ENCODE assay signal across 26 mouse cellular contexts in the genomic region with DNA sequence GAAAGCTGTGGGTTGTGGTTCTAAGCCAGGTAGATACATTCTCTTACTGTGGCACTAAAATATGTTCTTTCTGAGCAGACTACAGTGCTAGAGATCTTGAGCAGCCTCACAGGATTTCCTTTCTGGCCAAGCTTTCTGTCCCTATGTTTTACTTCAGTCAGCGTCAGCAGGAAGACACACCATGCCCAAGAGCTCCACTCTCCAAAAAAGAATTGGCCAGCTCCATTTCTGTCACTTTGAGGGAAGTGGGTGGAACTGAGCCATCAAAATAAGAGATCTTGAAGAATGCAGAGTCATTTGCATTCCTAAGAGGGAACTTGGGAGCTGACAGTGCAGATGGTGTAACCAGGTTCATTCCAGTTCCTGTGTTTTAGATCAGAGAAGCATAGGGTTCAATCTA. TPM values are rescaled to one million over a fixed set of nuclear protein-coding genes. Genes with fewer than 3 reads are reported as not detected.
DNase-seq lines count a peak whose midpoint lies in the region; ATAC-seq and TF ChIP-seq lines count a peak whose summit lies in the region.
"Had no signal": no experiment of that assay in that cellular context is flagged by ENCODE, and none has a peak within 500 bp of the region (broad histone marks: within the 10 kb centered on the region; RNA-seq: fewer than 3 reads in every experiment).

No protein-coding gene starts in this region.

- peak overlapping the region; percentile 42; the same call in 1 of the 2 replicates for H3K27ac ChIP-seq in left cerebral cortex, adult 2 months
- H3K27ac ChIP-seq: embryonic facial prominence, embryonic 10.5 days; forebrain, embryonic 10.5 days; heart, embryonic 15.5 days; hindbrain, embryonic 13.5 days; kidney, postnatal 0 days; limb, embryonic 13.5 days; liver, embryonic 14.5 days; midbrain, embryonic 15.5 days; neural tube, embryonic 12.5 days; stomach, postnatal 0 days had no signal

- peaks cover 4% of the 10 kb centered on the region; the same call in 1 of the 2 replicates for H3K9me3 ChIP-seq in megakaryocyte, embryonic 14.5 days
- H3K9me3 ChIP-seq: embryonic facial prominence, embryonic 10.5 days; forebrain, embryonic 10.5 days; heart, embryonic 15.5 days; hindbrain, embryonic 13.5 days; limb, embryonic 13.5 days; midbrain, embryonic 15.5 days; neural tube, embryonic 12.5 days had no signal

- TF ChIP-seq CTCF in left cerebral cortex, adult 2 months (IDR thresholded peaks at IDR 0.05) = no peak

- H3K27me3 ChIP-seq in megakaryocyte, embryonic 14.5 days (replicated peaks) = no peaks in the 10 kb centered on the region
- H3K27me3 ChIP-seq: heart, embryonic 15.5 days; hindbrain, embryonic 13.5 days; limb, embryonic 13.5 days; midbrain, embryonic 15.5 days; neural tube, embryonic 12.5 days had no signal

- intact Hi-C loops in left cerebral cortex, adult 2 months (cut with DNase I) = no loop called here

- peaks cover 28% of the 10 kb centered on the region for H3K4me1 ChIP-seq in megakaryocyte, embryonic 14.5 days
- H3K4me1 ChIP-seq: embryonic facial prominence, embryonic 10.5 days; forebrain, embryonic 10.5 days; heart, embryonic 15.5 days; hindbrain, embryonic 13.5 days; limb, embryonic 13.5 days; midbrain, embryonic 15.5 days; neural tube, embryonic 12.5 days had no signal

- peaks cover 65% of the 10 kb centered on the region for H3K36me3 ChIP-seq in megakaryocyte, embryonic 14.5 days (replicated peaks; ENCODE audit: low read length)
- H3K36me3 ChIP-seq: embryonic facial prominence, embryonic 10.5 days; forebrain, embryonic 10.5 days; heart, embryonic 15.5 days; hindbrain, embryonic 13.5 days; limb, embryonic 13.5 days; midbrain, embryonic 15.5 days; neural tube, embryonic 12.5 days had no signal

- peak; percentile 30 to 65 for DNase-seq in frontal cortex, adult 2 months (ENCODE audit: extremely low spot score in 1 of 2, low spot score in 1 of 2)
- DNase-seq in left cerebral cortex, adult 2 months (ENCODE audit: extremely low spot score in 1 of 2, low spot score in 2 of 2) = peak in 1 of 2 experiments; percentile 7
- DNase-seq in right cerebral cortex, postnatal 25 days = peak; percentile 6
- DNase-seq in cerebellum, adult 11-12 months = no peak
- no peak for DNase-seq in gastrocnemius, adult 8-10 months (ENCODE audit: low spot score in 2 of 2)
- DNase-seq: adrenal gland, postnatal 14 days; cerebellum, adult 9-11 months; gastrocnemius, postnatal 25 days; heart, postnatal 36 days; kidney, adult 11 months; layer of hippocampus, postnatal 36 days; lung, embryonic 14.5 days; lung, postnatal 36 days had no signal

- no peak for ATAC-seq in megakaryocyte, adult 5-6 weeks (ENCODE audit: poor library complexity, severe bottlenecking)
- ATAC-seq: midbrain, embryonic 15.5 days had no signal

- peak overlapping the region; percentile 60 for H3K4me3 ChIP-seq in megakaryocyte, embryonic 14.5 days (replicated peaks)
- no peak overlapping the region for H3K4me3 ChIP-seq in left cerebral cortex, adult 2 months
- H3K4me3 ChIP-seq: embryonic facial prominence, embryonic 10.5 days; forebrain, embryonic 10.5 days; heart, embryonic 15.5 days; hindbrain, embryonic 13.5 days; limb, embryonic 13.5 days; midbrain, embryonic 15.5 days; neural tube, embryonic 12.5 days had no signal

RNA-seq across cellular contexts. Expression of a gene that starts 8.5 kb away (rescaled TPM):
- 0.36 TPM in 1 of 2 replicates, not detected in the other for polyA plus RNA-seq in megakaryocyte, embryonic 14.5 days (2012; ENCODE audit: insufficient read depth, low replicate concordance)
- 13.9 and 15.9 TPM in 2 replicates for total RNA-seq in megakaryocyte, adult 5-6 weeks (2015)
- 7.7 and 9.8 TPM in 2 replicates for total RNA-seq in megakaryocyte, adult 5-6 weeks (2017)
- polyA plus RNA-seq in frontal cortex, adult 2 months (2012; rRNA removed) = 0.12 and 0.17 TPM in 2 replicates
- under 1 TPM; 0.14 to 0.18 TPM for total RNA-seq in left cerebral cortex, adult 2 months (2021)
- total RNA-seq in gastrocnemius, adult 8-10 months (2022) = not detected
- total RNA-seq: gastrocnemius, postnatal 25 days; layer of hippocampus, postnatal 36 days had no signal
- polyA plus RNA-seq: C2C12; embryonic facial prominence, embryonic 10.5 days; forebrain, embryonic 10.5 days; heart, embryonic 15.5 days; hindbrain, embryonic 13.5 days; kidney, postnatal 0 days; limb, embryonic 13.5 days; lung, embryonic 14.5 days; midbrain, embryonic 15.5 days; neural tube, embryonic 12.5 days; stomach, postnatal 0 days had no signal

RNA-seq across cellular contexts. Expression of a gene that starts 30.3 kb away (rescaled TPM):
- not detected in 2 replicates for polyA plus RNA-seq in megakaryocyte, embryonic 14.5 days (2012; ENCODE audit: insufficient read depth, low replicate concordance)
- total RNA-seq in megakaryocyte, adult 5-6 weeks (2015) = 5.6 and 6.3 TPM in 2 replicates
- total RNA-seq in megakaryocyte, adult 5-6 weeks (2017) = 3.0 and 3.9 TPM in 2 replicates
- polyA plus RNA-seq in frontal cortex, adult 2 months (2012; rRNA removed) = 0.32 and 0.44 TPM in 2 replicates
- under 1 TPM; 0.12 to 0.41 TPM for total RNA-seq in left cerebral cortex, adult 2 months (2021)
- total RNA-seq in gastrocnemius, adult 8-10 months (2022) = not detected
- total RNA-seq: gastrocnemius, postnatal 25 days; layer of hippocampus, postnatal 36 days had no signal
- polyA plus RNA-seq: C2C12; embryonic facial prominence, embryonic 10.5 days; hindbrain, embryonic 13.5 days; midbrain, embryonic 15.5 days; neural tube, embryonic 12.5 days had no signal

RNA-seq across cellular contexts. Expression of a gene that starts 47.5 kb away (rescaled TPM):
- 1.2 and 4.2 TPM in 2 replicates for polyA plus RNA-seq in megakaryocyte, embryonic 14.5 days (2012; ENCODE audit: insufficient read depth, low replicate concordance)
- total RNA-seq in megakaryocyte, adult 5-6 weeks (2015) = 153 and 188 TPM in 2 replicates
- total RNA-seq in megakaryocyte, adult 5-6 weeks (2017) = 269 and 296 TPM in 2 replicates
- polyA plus RNA-seq in frontal cortex, adult 2 months (2012; rRNA removed) = 1.7 and 3.4 TPM in 2 replicates
- 1 to 10 TPM; 1.9 to 2.1 TPM for total RNA-seq in left cerebral cortex, adult 2 months (2021)
- total RNA-seq in gastrocnemius, adult 8-10 months (2022) = under 1 TPM; 0.17 to 0.53 (median 0.34) TPM
- polyA plus RNA-seq: C2C12 had no signal

Comparison
In these comparisons a context has a peak if more than half of its experiments do, and no peak if none do; other contexts are left out.
1. DNase-seq: peak in frontal cortex, adult 2 months (2 of 2) and right cerebral cortex, postnatal 25 days (single experiment); none in cerebellum, adult 11-12 months (single experiment) and gastrocnemius, adult 8-10 months (0 of 2).
2. RNA of a gene that starts 8.5 kb away (total RNA-seq): 7.7 to 15.9 TPM in megakaryocyte, adult 5-6 weeks; 0.14 to 0.18 TPM in left cerebral cortex, adult 2 months and not detected in gastrocnemius, adult 8-10 months; every median in the first group is over 4 times any median in the second.
3. RNA of a gene that starts 47.5 kb away (total RNA-seq): 153 to 296 TPM in megakaryocyte, adult 5-6 weeks; 1.9 to 2.1 TPM in left cerebral cortex, adult 2 months and 0.17 to 0.53 TPM in gastrocnemius, adult 8-10 months; every median in the first group is over 10 times any median in the second.